Mouse (Mus musculus) adrenal gland, postnatal 10 days (tissue): ENCODE measurements around the gene Mif. TPM values are rescaled to one million over a fixed set of nuclear protein-coding genes. Genes with fewer than 3 reads are reported as not detected.
A peak's percentile ranks its signal among the peaks of the same experiment; 100 is the strongest.
"Not testable (repeated sequence)": the region's sequence is repeated elsewhere in the genome, so short reads cannot be mapped to it uniquely, and the experiment has no call there.

Experiments used
- DNase-seq: peaks from one replicate; pipeline ENCODE4 v3.0.0; 2021; ENCODE audit warnings: mixed read lengths
- total RNA-seq, 2 experiments: library from RNA; stranded (reverse); gene quantifications; 2 replicates each; pipeline ENCODE4 v1.2.3; 2021

Mif gene
- total RNA-seq, 2 experiments from 2014 or later: 267 to 281 TPM

DNA sequence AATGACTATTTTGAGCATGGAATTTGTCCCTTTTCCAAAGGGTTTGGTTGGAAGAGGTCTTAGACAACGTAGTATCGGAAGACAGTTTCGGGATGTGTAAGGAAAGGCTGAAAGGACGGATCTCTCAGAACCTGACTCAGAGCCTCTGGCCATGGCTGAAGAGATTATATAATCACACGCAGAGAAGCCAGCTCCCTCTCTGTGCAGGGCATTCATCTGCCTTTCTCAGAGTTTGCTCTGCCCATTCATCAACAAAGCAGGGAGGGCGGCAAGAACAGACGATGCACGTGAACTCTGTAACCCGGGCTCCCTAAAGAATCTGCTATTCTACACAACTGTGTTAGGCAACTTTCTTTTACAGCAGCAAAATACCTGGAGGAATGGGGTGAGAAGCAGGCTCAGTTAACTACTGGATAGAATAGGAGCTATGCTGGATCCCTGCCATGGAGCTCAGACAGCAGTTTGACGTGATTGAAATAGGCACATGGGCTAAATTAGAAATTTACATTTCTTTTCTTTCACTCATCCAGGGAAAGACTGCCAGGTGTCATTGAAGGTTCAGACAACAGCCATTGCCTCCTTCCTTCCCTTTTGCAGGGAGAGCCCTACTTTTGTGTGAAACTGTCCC lies 13.6 kb upstream of the Mif start:
- peak; percentile 25 for DNase-seq

DNA sequence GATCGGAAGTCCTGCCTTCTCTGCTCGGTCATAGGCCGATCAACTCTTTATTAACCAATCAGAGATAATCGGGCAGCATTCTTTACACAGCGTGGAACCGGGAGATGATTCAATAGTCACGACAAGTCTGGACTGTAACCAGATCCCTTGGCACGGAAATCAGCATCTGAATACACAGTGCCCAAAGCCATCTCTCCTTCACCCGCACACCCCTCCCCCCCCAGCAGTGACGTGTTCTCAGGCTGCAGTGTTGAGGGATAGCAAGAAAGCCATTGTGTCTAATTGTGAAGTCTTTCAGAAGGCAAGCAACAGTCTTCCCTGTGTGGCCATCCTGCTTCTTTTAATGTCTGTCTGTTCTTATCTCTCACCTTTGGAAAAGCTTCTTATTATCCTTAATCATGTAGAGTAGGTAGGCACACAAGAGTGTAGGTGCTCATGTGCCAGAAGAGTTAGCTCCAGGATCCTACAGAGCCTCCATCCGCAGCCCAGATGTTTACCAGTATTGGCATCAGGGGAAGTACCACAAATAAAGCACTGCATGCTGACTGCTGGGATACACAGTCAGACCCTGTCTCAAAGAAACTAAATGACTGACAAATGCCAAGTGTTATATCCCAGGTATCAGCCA lies 13.0 kb upstream of the Mif start:
- peak; percentile 90 for DNase-seq

DNA sequence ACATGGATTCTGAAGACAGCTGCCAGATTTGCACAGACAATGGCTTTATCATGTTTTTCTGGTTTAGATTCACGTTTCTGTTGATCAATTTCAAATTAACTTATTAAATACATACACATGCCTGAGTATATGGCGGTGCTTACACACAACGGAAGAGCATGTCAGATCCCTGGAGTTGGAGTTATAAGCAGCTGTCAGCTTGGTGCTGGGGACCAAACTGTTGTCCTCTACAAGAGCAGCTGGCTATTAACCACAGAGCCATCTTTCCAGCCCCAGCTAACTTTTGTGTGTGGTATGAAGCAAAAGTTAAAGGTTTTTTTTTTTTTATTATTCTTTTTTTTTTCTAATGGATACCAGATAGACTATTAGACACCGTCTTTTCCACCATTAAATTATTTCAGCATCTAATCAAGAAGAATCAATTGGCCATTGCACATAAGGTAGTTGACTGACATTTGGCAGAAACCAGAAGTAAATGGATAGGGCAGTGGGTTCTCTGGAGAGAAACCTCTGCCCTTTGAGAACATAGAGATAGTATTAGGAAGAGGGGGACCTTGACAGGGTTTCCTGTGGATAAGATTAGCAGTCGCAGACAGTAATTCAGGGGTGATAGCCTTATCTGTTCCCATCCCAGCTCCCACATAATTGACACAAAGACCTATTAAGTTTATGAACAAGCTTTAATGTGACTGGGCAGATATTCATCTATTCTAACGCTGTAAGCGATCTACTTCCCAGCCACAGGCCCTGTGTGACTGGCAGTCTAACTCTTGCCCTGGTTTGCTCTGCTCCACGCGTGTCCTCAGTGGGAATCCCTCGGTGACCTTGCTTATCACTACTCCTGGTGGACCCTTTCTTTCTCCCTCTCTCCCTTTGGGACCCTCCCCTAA lies 12.2 kb upstream of the Mif start:
- no peak for DNase-seq

- DNase-seq: no peak
Measured at GRCm38 (mm10) chr10:75861587-75861986, 1.5 kb upstream of the Mif start.

DNA sequence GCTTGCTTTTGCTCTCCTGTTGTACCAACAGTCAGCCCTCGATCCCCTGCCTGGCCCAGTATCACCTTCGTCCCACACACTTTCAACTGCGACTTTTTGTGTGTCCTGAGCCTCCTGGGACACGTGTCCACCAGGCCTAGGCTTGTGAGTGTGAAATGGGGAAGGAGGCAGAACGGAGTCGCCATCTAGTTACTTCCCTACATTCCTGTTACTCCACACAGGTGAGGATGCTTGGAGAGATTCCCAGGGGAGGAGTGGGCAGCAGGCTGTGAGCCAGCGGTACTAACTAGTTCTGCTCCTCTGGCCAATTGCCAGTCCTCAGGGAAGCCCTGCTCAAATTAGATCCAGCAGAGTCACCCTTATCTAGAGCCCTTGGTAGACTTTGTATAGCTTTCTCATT lies 706 bp upstream of the Mif start:
- DNase-seq: no peak

- DNase-seq: peak; percentile 46
Measured at GRCm38 (mm10) chr10:75859107-75859746, 813 bp downstream of the Mif start.

- no peak for DNase-seq
Measured at GRCm38 (mm10) chr10:75857598-75857997, 2.4 kb downstream of the Mif start.

DNA sequence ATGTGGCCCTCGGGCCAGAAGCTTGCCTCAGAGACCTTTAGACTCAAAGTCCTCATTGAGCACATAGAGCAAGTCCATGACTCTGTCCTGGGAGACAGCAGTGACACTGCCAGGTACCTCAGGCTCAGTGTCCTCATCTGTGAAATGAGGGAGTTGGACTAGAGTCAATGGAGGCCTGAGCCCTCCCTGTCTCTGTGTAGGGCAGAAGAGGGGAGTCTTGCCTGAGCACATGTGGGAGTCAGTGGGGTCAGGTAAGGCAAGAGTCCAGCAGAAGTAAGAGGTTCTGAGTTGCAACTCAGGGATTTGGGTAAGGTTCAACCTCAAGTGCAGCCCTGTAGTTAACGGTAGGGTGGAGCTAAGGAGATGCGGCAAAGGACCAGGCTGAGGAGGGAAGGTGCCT lies 3.1 kb downstream of the Mif start:
- no peak for DNase-seq

- DNase-seq: no peak
Measured at GRCm38 (mm10) chr10:75856155-75856907, 3.7 kb downstream of the Mif start.

DNA sequence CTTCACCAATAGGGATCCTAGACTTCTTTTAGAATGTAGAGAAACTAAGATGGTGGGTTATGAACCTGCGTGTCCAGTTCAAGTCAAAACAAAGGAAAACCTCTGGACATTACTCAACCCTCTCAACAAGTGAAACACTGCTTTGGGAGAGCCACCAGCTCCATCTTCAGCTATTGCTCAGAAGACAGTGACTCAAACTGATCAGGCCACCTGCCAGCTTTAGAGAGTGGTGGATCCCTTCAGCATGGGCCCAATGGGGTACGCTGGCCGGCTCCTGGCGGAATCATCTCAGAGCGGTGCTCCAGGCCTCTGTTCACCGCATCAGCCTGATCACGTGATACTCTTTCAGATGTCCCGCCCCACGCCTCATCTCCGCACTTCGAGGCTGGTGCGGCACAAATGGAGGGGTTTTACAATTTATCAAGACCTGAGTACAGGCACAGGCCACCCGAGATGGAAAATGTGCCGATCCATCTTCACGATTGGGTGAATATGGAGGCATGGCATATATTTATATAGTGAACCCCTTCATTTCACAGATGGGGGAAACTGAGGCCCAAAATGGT lies 4.5 kb downstream of the Mif start:
- no peak for DNase-seq

GRCm38 (mm10) chr10:75854791-75855190 lies 5.2 kb downstream of the Mif start:
- DNase-seq: no peak

GRCm38 (mm10) chr10:75854096-75854495 lies 5.9 kb downstream of the Mif start:
- DNase-seq: no peak

GRCm38 (mm10) chr10:75853452-75853851 lies 6.6 kb downstream of the Mif start:
- peak; percentile 87 for DNase-seq

- no peak for DNase-seq
Measured at GRCm38 (mm10) chr10:75852539-75853125, 7.4 kb downstream of the Mif start.

GRCm38 (mm10) chr10:75851681-75852080 lies 8.4 kb downstream of the Mif start:
- no peak for DNase-seq

- DNase-seq: no peak
Measured at GRCm38 (mm10) chr10:75851076-75851475, 9.0 kb downstream of the Mif start.

GRCm38 (mm10) chr10:75848382-75848781 lies 11.7 kb downstream of the Mif start:
- no peak for DNase-seq

GRCm38 (mm10) chr10:75845306-75845930 lies 14.6 kb downstream of the Mif start:
- DNase-seq: no peak

- DNase-seq: no peak
Measured at GRCm38 (mm10) chr10:75844800-75845199, 15.2 kb downstream of the Mif start.

DNA sequence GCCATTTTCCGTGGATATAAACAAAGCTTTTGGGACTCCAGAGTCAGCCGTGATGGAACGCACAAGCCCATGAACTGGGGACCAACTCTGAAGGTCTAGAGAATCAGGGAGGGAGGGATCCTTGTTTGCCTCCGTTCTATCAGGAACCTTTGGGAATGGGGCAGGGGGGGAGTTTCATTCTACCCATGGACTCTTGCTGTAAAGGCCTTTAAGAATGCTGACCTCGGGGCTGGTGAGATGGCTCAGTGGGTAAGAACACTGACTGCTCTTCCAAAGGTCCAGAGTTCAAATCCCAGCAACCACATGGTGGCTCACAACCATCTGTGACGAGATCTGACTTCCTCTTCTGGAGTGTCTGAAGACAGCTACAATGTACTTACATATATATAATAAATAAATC lies 16.1 kb downstream of the Mif start:
- not testable (repeated sequence) for DNase-seq

- DNase-seq: no peak
Measured at GRCm38 (mm10) chr10:75839092-75839491, 20.9 kb downstream of the Mif start.
